Mouse (Mus musculus) kidney, postnatal 25 days (tissue): Measurements from ENCODE around the gene Olfr168.
"Not testable (repeated sequence)": the region's sequence is repeated elsewhere in the genome, so short reads cannot be mapped to it uniquely, and the experiment has no call there.

Experiments used
- DNase-seq, 2 experiments: peaks; one replicate each; pipeline ENCODE4 v3.0.0; 2021; ENCODE audit warnings: mixed read lengths in 2 of 2

Olfr168 gene

GRCm38 (mm10) chr16:19535455-19535854 lies at the start of gene Olfr168:
Gene Olfr168, minus strand, starts transcription at chr16:19535555.
- DNase-seq: no peak

GRCm38 (mm10) chr16:19571709-19572108 lies 36.4 kb upstream of the Olfr168 start, which contains the start of gene Olfr169:
Gene Olfr169, minus strand, starts transcription at chr16:19571809.
- DNase-seq: not testable (repeated sequence)

DNA sequence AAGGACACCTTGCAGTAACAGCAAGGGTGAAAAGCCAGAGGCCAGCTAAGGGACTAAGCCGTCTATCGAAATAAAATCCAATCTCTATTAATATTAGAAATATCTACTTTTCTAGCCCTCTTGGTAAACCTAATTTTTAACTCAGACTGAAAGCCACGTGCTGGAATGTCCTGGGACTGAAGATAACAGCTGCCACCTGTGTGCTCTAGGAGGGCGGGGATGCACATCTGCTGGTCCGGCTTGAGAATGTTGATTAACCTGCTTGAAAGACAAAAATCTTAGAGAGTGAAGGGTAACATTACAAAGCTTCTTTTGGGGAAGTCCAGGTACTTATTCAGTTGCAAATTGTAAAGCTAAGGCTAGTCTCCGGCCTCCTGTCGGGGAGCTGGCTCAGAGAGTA lies 18.1 kb upstream of the Olfr168 start:
- DNase-seq: not testable (repeated sequence)

- DNase-seq: not testable (repeated sequence)
These were observed 16.9 kb upstream of the Olfr168 start for GRCm38 (mm10) chr16:19552246-19552645.

DNA sequence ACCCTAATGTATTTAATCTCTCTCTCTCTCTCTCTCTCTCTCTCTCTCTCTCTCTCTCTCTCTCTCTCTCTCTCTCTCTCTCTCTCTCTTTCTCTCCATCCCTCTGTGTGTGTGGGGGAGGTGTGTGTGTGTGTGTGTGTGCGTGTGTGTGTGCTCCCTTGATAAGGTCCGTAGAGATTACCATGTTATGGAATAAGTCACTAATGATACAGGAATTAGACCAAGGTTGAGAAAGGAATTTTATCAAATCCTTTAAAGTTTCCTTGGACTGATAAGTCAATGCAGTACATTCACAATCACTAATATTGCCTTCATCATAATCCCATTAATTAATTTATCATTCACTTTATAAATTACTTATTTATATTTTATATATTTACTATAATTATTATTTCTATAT lies 13.2 kb downstream of the Olfr168 start, which contains the start of gene Olfr167:
Gene Olfr167, minus strand, starts transcription at position 101 of the 400 bp plus-strand sequence.
- DNase-seq: no peak

DNA sequence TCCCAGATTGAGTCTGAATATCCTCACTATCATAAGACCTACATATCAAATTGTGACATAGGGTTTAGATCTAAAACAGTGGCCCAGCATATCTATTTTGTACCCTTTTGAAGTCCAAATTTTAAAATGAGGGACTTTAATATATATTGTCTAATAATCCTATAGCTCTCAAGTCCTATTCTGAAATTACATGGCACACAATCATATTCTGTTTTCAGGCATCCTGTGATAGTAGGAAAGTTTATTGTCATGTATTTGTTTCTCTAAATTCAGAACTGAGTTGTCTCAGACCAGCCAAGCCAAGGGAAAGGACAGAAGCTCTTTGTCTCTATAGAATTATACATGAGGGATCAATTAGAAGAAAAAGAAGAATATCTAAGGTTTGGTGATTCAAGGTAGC lies 52.0 kb downstream of the Olfr168 start, which contains the start of gene Olfr166:
Gene Olfr166, plus strand, starts transcription at position 301 of the 400 bp plus-strand sequence.
- no peak for DNase-seq
